Mouse (Mus musculus) hindbrain, embryonic 15.5 days (tissue): Measurements from ENCODE around the gene Rala. TPM values are rescaled to one million over a fixed set of nuclear protein-coding genes. Genes with fewer than 3 reads are reported as not detected.

Source experiments
- ATAC-seq: fragments of 200-750 bp; cut with Nextera tagmentation; 2 replicates; pipeline ENCODE4 v1.8.0; 2017; ENCODE audit warnings: low read depth, moderate number of reproducible peaks, moderate TSS enrichment; ENCODE audit not compliant: low FRiP score
- H3K27ac ChIP-seq: fragments of 300-500 bp; sonication (generic); replicated peaks from 2 replicates; pipeline ENCODE4 v1.5.1; 2015; ENCODE audit warnings: mild to moderate bottlenecking, inconsistent platforms
- H3K27me3 ChIP-seq: fragments of 300-500 bp; sonication (generic); 2 replicates; pipeline ENCODE4 v1.6.1; 2015; ENCODE audit warnings: control low read depth, inconsistent platforms
- H3K36me3 ChIP-seq: fragments of 300-500 bp; sonication (generic); 2 replicates; pipeline ENCODE4 v1.6.1; 2015; ENCODE audit warnings: control low read depth, inconsistent platforms
- H3K4me1 ChIP-seq: fragments of 300-500 bp; sonication (generic); replicated peaks from 2 replicates; pipeline ENCODE4 v1.6.1; 2015; ENCODE audit warnings: control low read depth, inconsistent platforms
- H3K4me2 ChIP-seq: fragments of 300-500 bp; sonication (generic); 2 replicates; pipeline ENCODE4 v1.6.1; 2015; ENCODE audit warnings: moderate library complexity, mild to moderate bottlenecking, inconsistent platforms
- H3K4me3 ChIP-seq: fragments of 300-500 bp; sonication (generic); 2 replicates; pipeline ENCODE4 v1.5.1; 2015; ENCODE audit warnings: mild to moderate bottlenecking, inconsistent platforms
- H3K9ac ChIP-seq: fragments of 300-500 bp; sonication (generic); 2 replicates; pipeline ENCODE4 v1.6.1; 2015; ENCODE audit warnings: inconsistent platforms
- H3K9me3 ChIP-seq: fragments of 300-500 bp; sonication (generic); 2 replicates; pipeline ENCODE4 v1.6.1; 2016; ENCODE audit warnings: control low read depth, inconsistent platforms
- WGBS: fragments of 180-500 bp; shearing (Covaris S2); methylation state at CpG from one replicate; pipeline ENCODE4 v1.1.7; 2015; 5-methylcytosine and 5-hydroxymethylcytosine counted together
- polyA plus RNA-seq: library from polyadenylated mRNA; unstranded; fragments of >200 nt; fragmentation: Nextera tagmentation; extraction: Ambion mirVana; gene quantifications from 2 replicates; pipeline ENCODE4 v1.2.1, GENCODE M21; 2015

Gene Rala
- polyA plus RNA-seq, 1 experiment from 2014 or later: 232 TPM

GRCm38 (mm10) chr13:17866741-17867140 is 77.3 kb downstream of the Rala start:
- 89% methylated on average over 2 of the region's 2 CpGs for WGBS
- ATAC-seq: no peak
- Histone ChIP-seq H3K4me3 (no peak overlapping the region), H3K4me2 (no peak overlapping the region), H3K9ac (no peak overlapping the region), H3K27ac (no peak overlapping the region), H3K36me3 (no peaks in the 10 kb centered on the region), H3K4me1 (no peaks in the 10 kb centered on the region), H3K27me3 (no peaks in the 10 kb centered on the region), H3K9me3 (no peaks in the 10 kb centered on the region)

DNA sequence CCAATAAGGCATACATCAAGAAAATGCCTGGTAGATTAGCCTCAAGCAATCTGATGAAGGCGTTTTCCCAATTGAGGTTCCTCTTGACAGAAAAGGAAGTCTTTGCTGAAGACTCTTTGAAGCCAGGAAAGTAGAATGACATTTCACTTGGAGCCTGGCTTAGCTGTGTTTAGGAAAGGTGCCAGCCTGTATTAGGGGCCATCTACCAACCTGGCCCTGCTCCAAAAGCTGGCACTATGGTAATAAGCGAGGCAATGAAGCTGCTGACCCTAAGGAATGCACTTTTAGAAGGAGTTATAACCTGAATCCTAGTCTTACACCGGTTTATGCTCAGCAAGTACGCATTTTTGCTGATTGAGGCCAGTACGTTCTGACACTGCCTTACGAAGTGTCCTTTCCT is 83.5 kb downstream of the Rala start:
- H3K9ac ChIP-seq: no peak overlapping the region
- H3K27me3 ChIP-seq: no peaks in the 10 kb centered on the region
- H3K9me3 ChIP-seq: no peaks in the 10 kb centered on the region
- 82% methylated on average over 6 of the region's 6 CpGs for WGBS
- peaks cover 11% of the 10 kb centered on the region for H3K4me1 ChIP-seq
- no peak overlapping the region for H3K4me2 ChIP-seq
- no peak overlapping the region for H3K4me3 ChIP-seq
- no peak for ATAC-seq
- no peaks in the 10 kb centered on the region for H3K36me3 ChIP-seq
- no peak overlapping the region for H3K27ac ChIP-seq

DNA sequence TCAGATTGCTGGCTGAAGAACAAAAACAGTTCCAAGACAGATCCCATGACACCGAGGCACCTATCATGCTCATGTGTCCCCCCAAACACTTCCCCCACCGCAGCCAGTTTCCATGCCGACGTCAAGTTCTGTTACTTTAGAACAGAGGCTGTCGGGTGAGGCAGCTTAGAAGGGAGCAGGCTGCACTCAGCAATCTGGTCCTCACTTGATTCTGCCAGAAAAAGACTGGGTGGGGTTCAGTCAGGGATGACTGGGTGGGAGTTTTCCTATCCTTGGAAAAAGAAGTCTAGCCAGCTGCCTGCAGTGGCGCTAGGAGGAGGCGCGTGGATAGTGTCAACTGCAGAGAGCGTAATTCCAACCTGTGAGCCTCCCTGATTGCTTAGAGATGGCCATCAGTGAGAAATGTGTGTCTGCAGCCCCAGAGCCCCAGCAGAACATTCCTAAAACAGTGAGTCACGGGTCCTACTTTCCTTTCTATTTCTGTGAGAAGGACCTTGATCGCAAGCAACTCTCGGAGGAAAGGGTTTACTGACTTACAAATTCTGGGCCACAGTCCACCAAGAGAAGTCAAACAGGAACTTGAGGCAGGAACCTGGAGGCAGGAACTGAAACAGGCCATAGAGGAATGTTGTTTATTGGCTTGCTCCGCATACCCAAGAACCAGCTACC is 84.5 kb downstream of the Rala start:
- peaks cover 13% of the 10 kb centered on the region for H3K4me1 ChIP-seq
- H3K9me3 ChIP-seq: no peaks in the 10 kb centered on the region
- H3K4me2 ChIP-seq: no peak overlapping the region
- H3K36me3 ChIP-seq: no peaks in the 10 kb centered on the region
- H3K27me3 ChIP-seq: no peaks in the 10 kb centered on the region
- no peak for ATAC-seq
- H3K9ac ChIP-seq: no peak overlapping the region
- no peak overlapping the region for H3K27ac ChIP-seq
- 81% methylated on average over 13 of the region's 13 CpGs for WGBS
- H3K4me3 ChIP-seq: no peak overlapping the region

DNA sequence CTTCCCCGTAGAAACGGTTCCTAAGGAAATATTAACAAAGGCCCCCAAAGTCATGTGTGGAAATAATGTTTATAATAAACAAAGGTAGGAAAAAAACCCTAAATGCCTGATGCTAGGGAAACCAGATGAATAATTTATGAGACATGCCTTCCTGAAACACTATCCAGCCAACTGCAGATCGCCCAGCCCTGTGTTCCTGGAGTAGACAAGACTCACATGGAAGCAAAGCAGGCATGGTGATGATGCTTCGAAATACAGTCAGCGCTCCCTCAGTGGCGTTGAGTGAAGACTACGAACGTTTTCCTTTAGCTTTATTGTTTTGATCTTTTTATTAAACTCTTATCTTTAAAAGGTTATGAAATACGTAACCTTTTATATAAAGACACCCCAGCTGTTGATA is 87.0 kb downstream of the Rala start:
- Histone ChIP-seq H3K9ac (no peak overlapping the region), H3K36me3 (no peaks in the 10 kb centered on the region), H3K9me3 (no peaks in the 10 kb centered on the region), H3K4me1 (peaks cover 13% of the 10 kb centered on the region), H3K4me3 (no peak overlapping the region), H3K27me3 (no peaks in the 10 kb centered on the region), H3K27ac (no peak overlapping the region), H3K4me2 (no peak overlapping the region)
- 59% methylated on average over 9 of the region's 9 CpGs for WGBS
- ATAC-seq: no peak

GRCm38 (mm10) chr13:17855492-17856138 is 88.4 kb downstream of the Rala start:
- H3K4me3 ChIP-seq: no peak overlapping the region
- no peaks in the 10 kb centered on the region for H3K27me3 ChIP-seq
- H3K9me3 ChIP-seq: no peaks in the 10 kb centered on the region
- ATAC-seq: peak; percentile 64
- H3K9ac ChIP-seq: no peak overlapping the region
- H3K36me3 ChIP-seq: no peaks in the 10 kb centered on the region
- peak overlapping the region; percentile 37 for H3K4me2 ChIP-seq
- H3K4me1 ChIP-seq: peaks cover 13% of the 10 kb centered on the region
- no peak overlapping the region; the same call in 1 of the 2 replicates for H3K27ac ChIP-seq
- WGBS: 10% methylated on average over 13 of the region's 13 CpGs

GRCm38 (mm10) chr13:17854755-17855154 is 89.3 kb downstream of the Rala start:
- Histone ChIP-seq H3K9ac (no peak overlapping the region), H3K27me3 (no peaks in the 10 kb centered on the region), H3K27ac (no peak overlapping the region), H3K36me3 (no peaks in the 10 kb centered on the region), H3K4me1 (peaks cover 13% of the 10 kb centered on the region), H3K9me3 (no peaks in the 10 kb centered on the region), H3K4me2 (no peak overlapping the region), H3K4me3 (no peak overlapping the region)
- no peak for ATAC-seq
- WGBS: 61% methylated on average over 6 of the region's 6 CpGs

GRCm38 (mm10) chr13:17843336-17843735 is 100.7 kb downstream of the Rala start:
- Histone ChIP-seq H3K9ac (no peak overlapping the region), H3K4me2 (no peak overlapping the region), H3K27ac (no peak overlapping the region), H3K36me3 (no peaks in the 10 kb centered on the region), H3K4me3 (no peak overlapping the region), H3K27me3 (no peaks in the 10 kb centered on the region), H3K4me1 (no peaks in the 10 kb centered on the region), H3K9me3 (no peaks in the 10 kb centered on the region)
- WGBS: 73% methylated on average over 2 of the region's 2 CpGs
- no peak for ATAC-seq

DNA sequence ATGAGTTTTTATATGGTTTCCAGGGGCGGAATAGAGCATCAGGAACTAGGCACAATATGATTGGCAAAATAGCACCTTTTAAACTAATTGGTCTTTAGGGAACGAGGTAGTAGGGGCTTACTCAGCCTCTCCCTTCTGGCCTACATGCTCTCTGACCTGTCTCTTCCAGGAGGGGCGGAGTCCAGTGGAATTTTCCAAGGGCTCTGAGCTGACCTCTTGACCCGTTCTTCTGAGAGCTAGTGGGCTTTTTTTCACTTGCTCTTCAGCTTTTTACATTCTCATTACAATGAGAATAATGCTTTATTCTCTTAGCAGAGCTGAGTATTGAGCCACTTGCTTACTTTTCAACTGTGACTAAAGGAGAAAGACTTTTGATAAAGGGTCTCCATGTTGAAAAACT is 101.3 kb downstream of the Rala start:
- no peak for ATAC-seq
- H3K4me2 ChIP-seq: no peak overlapping the region
- WGBS: 24% methylated on average over 4 of the region's 4 CpGs
- H3K9ac ChIP-seq: no peak overlapping the region
- H3K27ac ChIP-seq: no peak overlapping the region
- H3K4me3 ChIP-seq: no peak overlapping the region
- H3K9me3 ChIP-seq: no peaks in the 10 kb centered on the region
- H3K27me3 ChIP-seq: no peaks in the 10 kb centered on the region
- H3K36me3 ChIP-seq: no peaks in the 10 kb centered on the region
- H3K4me1 ChIP-seq: no peaks in the 10 kb centered on the region

DNA sequence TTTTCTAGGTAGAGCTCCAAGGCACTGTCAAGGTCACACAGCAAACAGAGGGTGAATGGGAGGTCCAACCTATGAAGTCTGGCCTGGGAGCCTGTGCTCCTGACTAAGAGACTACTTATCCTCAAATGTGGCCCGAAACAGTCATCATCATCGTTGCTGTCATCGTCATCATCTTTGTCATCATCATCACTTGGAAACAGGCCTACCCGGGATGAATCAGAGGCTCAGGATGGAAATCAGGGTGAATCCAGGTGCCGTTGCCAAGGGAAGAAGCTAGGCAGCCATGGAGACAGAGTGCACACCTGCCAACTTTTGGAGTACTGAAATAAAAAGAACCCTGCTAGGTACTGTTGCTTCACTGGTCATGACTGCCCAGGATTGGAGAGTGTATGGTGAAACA is 104.9 kb downstream of the Rala start:
- no peak overlapping the region for H3K4me3 ChIP-seq
- no peaks in the 10 kb centered on the region for H3K27me3 ChIP-seq
- no peaks in the 10 kb centered on the region for H3K4me1 ChIP-seq
- no peak overlapping the region for H3K27ac ChIP-seq
- H3K4me2 ChIP-seq: no peak overlapping the region
- no peaks in the 10 kb centered on the region for H3K36me3 ChIP-seq
- WGBS: 90% methylated on average over 5 of the region's 5 CpGs
- H3K9me3 ChIP-seq: no peaks in the 10 kb centered on the region
- no peak overlapping the region for H3K9ac ChIP-seq
- ATAC-seq: no peak

GRCm38 (mm10) chr13:17838484-17838851 is 105.6 kb downstream of the Rala start:
- 36% methylated on average over 4 of the region's 4 CpGs for WGBS
- no peaks in the 10 kb centered on the region for H3K27me3 ChIP-seq
- H3K4me2 ChIP-seq: no peak overlapping the region
- H3K27ac ChIP-seq: no peak overlapping the region
- H3K4me1 ChIP-seq: no peaks in the 10 kb centered on the region
- no peaks in the 10 kb centered on the region for H3K9me3 ChIP-seq
- H3K4me3 ChIP-seq: no peak overlapping the region
- peak; percentile 61; the same call in 1 of the 2 replicates for ATAC-seq
- H3K9ac ChIP-seq: no peak overlapping the region
- H3K36me3 ChIP-seq: no peaks in the 10 kb centered on the region

- Histone ChIP-seq H3K4me1 (no peaks in the 10 kb centered on the region), H3K4me2 (no peak overlapping the region), H3K4me3 (no peak overlapping the region), H3K9ac (no peak overlapping the region), H3K9me3 (no peaks in the 10 kb centered on the region), H3K27me3 (no peaks in the 10 kb centered on the region), H3K27ac (no peak overlapping the region), H3K36me3 (no peaks in the 10 kb centered on the region)
- ATAC-seq: peak; percentile 27; the same call in 1 of the 2 replicates
- 45% methylated on average over 16 of the region's 16 CpGs for WGBS
These were observed 106.2 kb downstream of the Rala start for GRCm38 (mm10) chr13:17837610-17838483.

- WGBS: 84% methylated on average over 7 of the region's 7 CpGs
- ATAC-seq: no peak
- H3K27ac ChIP-seq: no peak overlapping the region
These were observed 107.2 kb downstream of the Rala start for GRCm38 (mm10) chr13:17836808-17837207.

More at GRCm38 (mm10) chr13:17836808-17837207, 107.2 kb downstream of the Rala start:
- Histone ChIP-seq H3K4me2 (no peak overlapping the region), H3K9ac (no peak overlapping the region), H3K4me3 (no peak overlapping the region), H3K27me3 (no peaks in the 10 kb centered on the region), H3K4me1 (no peaks in the 10 kb centered on the region), H3K36me3 (no peaks in the 10 kb centered on the region), H3K9me3 (no peaks in the 10 kb centered on the region)
